Mouse (Mus musculus) hindbrain, embryonic 16.5 days (tissue): ENCODE results near the gene Tmem259. TPM values are rescaled to one million over a fixed set of nuclear protein-coding genes. Genes with fewer than 3 reads are reported as not detected.
A peak's percentile ranks its signal among the peaks of the same experiment; 100 is the strongest.

Source experiments
- ATAC-seq: fragments of 200-750 bp; cut with Nextera tagmentation; 2 replicates; pipeline ENCODE4 v1.8.0; 2017; ENCODE audit warnings: moderate TSS enrichment, moderate library complexity
- H3K27ac ChIP-seq: fragments of 300-500 bp; sonication (generic); 2 replicates; pipeline ENCODE4 v1.5.1; 2014; ENCODE audit warnings: low read depth, mild to moderate bottlenecking, control low read depth, low read length, moderate library complexity
- H3K27me3 ChIP-seq: fragments of 300-500 bp; sonication (generic); replicated peaks from 2 replicates; pipeline ENCODE4 v1.6.1; 2014; ENCODE audit warnings: low read length; ENCODE audit not compliant: control insufficient read depth, insufficient read depth
- H3K36me3 ChIP-seq: fragments of 300-500 bp; sonication (generic); 2 replicates; pipeline ENCODE4 v1.6.1; 2014; ENCODE audit warnings: mild to moderate bottlenecking, low read length, moderate library complexity, mixed read lengths; ENCODE audit not compliant: control insufficient read depth, insufficient read depth
- H3K4me1 ChIP-seq: fragments of 300-500 bp; sonication (generic); 2 replicates; pipeline ENCODE4 v1.6.1; 2014; ENCODE audit warnings: low read depth, low read length; ENCODE audit not compliant: control insufficient read depth, insufficient read depth
- H3K4me2 ChIP-seq: fragments of 300-500 bp; sonication (generic); 2 replicates; pipeline ENCODE4 v1.6.1; 2014; ENCODE audit warnings: mild to moderate bottlenecking, low read length, control low read depth, moderate library complexity
- H3K4me3 ChIP-seq: fragments of 300-500 bp; sonication (generic); 2 replicates; pipeline ENCODE4 v1.5.1; 2014; ENCODE audit warnings: mild to moderate bottlenecking, low read length, control low read depth, moderate library complexity
- H3K9ac ChIP-seq: fragments of 300-500 bp; sonication (generic); 2 replicates; pipeline ENCODE4 v1.6.1; 2014; ENCODE audit warnings: low read depth, mild to moderate bottlenecking, control low read depth, low read length, moderate library complexity
- H3K9me3 ChIP-seq: fragments of 300-500 bp; sonication (generic); 2 replicates; pipeline ENCODE4 v1.6.1; 2014; ENCODE audit warnings: mild to moderate bottlenecking, low read length, moderate library complexity; ENCODE audit not compliant: control insufficient read depth
- WGBS: fragments of 180-500 bp; shearing (Covaris S2); extraction: QIAGEN DNeasy Blood & Tissue Kit; methylation state at CpG from one replicate; pipeline ENCODE4 v1.1.7; 2014; 5-methylcytosine and 5-hydroxymethylcytosine counted together
- polyA plus RNA-seq: library from polyadenylated mRNA; unstranded; fragments of >200 nt; fragmentation: Nextera tagmentation; extraction: Ambion mirVana; gene quantifications from 2 replicates; pipeline ENCODE4 v1.2.1, GENCODE M21; 2015

The Tmem259 gene
- polyA plus RNA-seq, 1 experiment from 2014 or later, result 11.7 TPM

- no peak for ATAC-seq
- Histone ChIP-seq H3K9ac (no peak overlapping the region), H3K27ac (no peak overlapping the region), H3K4me2 (no peak overlapping the region), H3K36me3 (no peaks in the 10 kb centered on the region), H3K27me3 (no peaks in the 10 kb centered on the region), H3K4me1 (peaks cover 30% of the 10 kb centered on the region), H3K9me3 (no peaks in the 10 kb centered on the region), H3K4me3 (no peak overlapping the region)
- WGBS, result 43% methylated on average over 10 of the region's 11 CpGs
These were observed 46.2 kb downstream of the Tmem259 start for GRCm38 (mm10) chr10:79937775-79938526.

- ATAC-seq, result no peak; the same call in 1 of the 2 replicates
- H3K4me3 ChIP-seq, result no peak overlapping the region
- 42% methylated on average over 20 of the region's 27 CpGs for WGBS
- H3K9ac ChIP-seq, result peak overlapping the region; percentile 23; the same call in 1 of the 2 replicates
- H3K36me3 ChIP-seq, result no peaks in the 10 kb centered on the region
- H3K4me2 ChIP-seq, result peak overlapping the region; percentile 36
- no peaks in the 10 kb centered on the region for H3K9me3 ChIP-seq
- no peak overlapping the region; the same call in 1 of the 2 replicates for H3K27ac ChIP-seq
- H3K4me1 ChIP-seq, result peaks cover 37% of the 10 kb centered on the region
- no peaks in the 10 kb centered on the region for H3K27me3 ChIP-seq
These were observed 47.2 kb downstream of the Tmem259 start for GRCm38 (mm10) chr10:79936911-79937441.

GRCm38 (mm10) chr10:79936284-79936910 is 47.7 kb downstream of the Tmem259 start:
- no peaks in the 10 kb centered on the region for H3K9me3 ChIP-seq
- 0 out of 2 replicates have a peak, but pooled peaks cover 1% of the 10 kb centered on the region for H3K36me3 ChIP-seq
- H3K9ac ChIP-seq, result no peak overlapping the region
- no peaks in the 10 kb centered on the region for H3K27me3 ChIP-seq
- ATAC-seq, result no peak
- no peak overlapping the region for H3K4me3 ChIP-seq
- no peak overlapping the region for H3K4me2 ChIP-seq
- H3K4me1 ChIP-seq, result peaks cover 40% of the 10 kb centered on the region
- H3K27ac ChIP-seq, result no peak overlapping the region; the same call in 1 of the 2 replicates
- 63% methylated on average over 10 of the region's 10 CpGs for WGBS

GRCm38 (mm10) chr10:79934794-79935569 is 49.1 kb downstream of the Tmem259 start:
- Histone ChIP-seq H3K36me3 (0 out of 2 replicates have a peak, but pooled peaks cover 4% of the 10 kb centered on the region), H3K27ac (peak overlapping the region; percentile 64; the same call in 1 of the 2 replicates), H3K9me3 (no peaks in the 10 kb centered on the region), H3K27me3 (no peaks in the 10 kb centered on the region), H3K9ac (no peak overlapping the region), H3K4me1 (peaks cover 44% of the 10 kb centered on the region), H3K4me2 (no peak overlapping the region), H3K4me3 (no peak overlapping the region)
- 83% methylated on average over 16 of the region's 16 CpGs for WGBS
- no peak for ATAC-seq

- H3K4me1 ChIP-seq, result peaks cover 50% of the 10 kb centered on the region
- H3K9me3 ChIP-seq, result no peaks in the 10 kb centered on the region
- H3K9ac ChIP-seq, result no peak overlapping the region
- H3K36me3 ChIP-seq, result 0 out of 2 replicates have a peak, but pooled peaks cover 4% of the 10 kb centered on the region
- no peak overlapping the region for H3K4me2 ChIP-seq
- no peak overlapping the region for H3K4me3 ChIP-seq
- WGBS, result 35% methylated on average over 13 of the region's 13 CpGs
- ATAC-seq, result peak; percentile 85
- H3K27ac ChIP-seq, result peak overlapping the region; percentile 64
- no peaks in the 10 kb centered on the region for H3K27me3 ChIP-seq
These were observed 49.8 kb downstream of the Tmem259 start for GRCm38 (mm10) chr10:79934272-79934721.

- no peaks in the 10 kb centered on the region for H3K27me3 ChIP-seq
- H3K9ac ChIP-seq, result 0 out of 2 replicates have a peak overlapping the region, but pooled peaks have one; percentile 1
- WGBS, result 19% methylated on average over 6 of the region's 6 CpGs
- H3K4me3 ChIP-seq, result no peak overlapping the region
- 0 out of 2 replicates have a peak, but pooled peaks cover 4% of the 10 kb centered on the region for H3K36me3 ChIP-seq
- peak overlapping the region; percentile 64 for H3K27ac ChIP-seq
- no peak overlapping the region for H3K4me2 ChIP-seq
- peaks cover 55% of the 10 kb centered on the region for H3K4me1 ChIP-seq
- no peak for ATAC-seq
- H3K9me3 ChIP-seq, result no peaks in the 10 kb centered on the region
These were observed 50.3 kb downstream of the Tmem259 start for GRCm38 (mm10) chr10:79933861-79934260.

GRCm38 (mm10) chr10:79933145-79933679 is 50.9 kb downstream of the Tmem259 start:
- WGBS, result 52% methylated on average over 8 of the region's 9 CpGs
- Histone ChIP-seq H3K4me3 (no peak overlapping the region), H3K9me3 (no peaks in the 10 kb centered on the region), H3K9ac (peak overlapping the region; percentile 26; the same call in 1 of the 2 replicates), H3K36me3 (0 out of 2 replicates have a peak, but pooled peaks cover 4% of the 10 kb centered on the region), H3K27ac (peak overlapping the region; percentile 64; the same call in 1 of the 2 replicates), H3K27me3 (no peaks in the 10 kb centered on the region), H3K4me1 (peaks cover 58% of the 10 kb centered on the region), H3K4me2 (no peak overlapping the region)
- ATAC-seq, result no peak

- no peak for ATAC-seq
- Histone ChIP-seq H3K4me2 (no peak overlapping the region), H3K27ac (peak overlapping the region; percentile 41; the same call in 1 of the 2 replicates), H3K36me3 (0 out of 2 replicates have a peak, but pooled peaks cover 4% of the 10 kb centered on the region), H3K27me3 (no peaks in the 10 kb centered on the region), H3K4me3 (no peak overlapping the region), H3K4me1 (peaks cover 59% of the 10 kb centered on the region), H3K9ac (no peak overlapping the region), H3K9me3 (no peaks in the 10 kb centered on the region)
- WGBS, result 21% methylated on average over 8 of the region's 8 CpGs
These were observed 51.4 kb downstream of the Tmem259 start for GRCm38 (mm10) chr10:79932736-79933135.
